Mouse (Mus musculus) heart, adult 8-10 months (tissue): Measurements from ENCODE around the gene Sct. TPM values are rescaled to one million over a fixed set of nuclear protein-coding genes. Genes with fewer than 3 reads are reported as not detected.

Experiments used
- DNase-seq: peaks from one replicate; pipeline ENCODE4 v3.0.0; 2022; ENCODE audit warnings: low spot score
- total RNA-seq, 4 experiments: library from RNA; stranded (reverse); gene quantifications; 2 replicates each; pipeline ENCODE4 v1.2.4; 2022

Gene Sct
- total RNA-seq, 4 experiments from 2014 or later: not detected

GRCm38 (mm10) chr7:141230570-141230969, 48.4 kb downstream of the Sct start:
- no peak for DNase-seq

GRCm38 (mm10) chr7:141229702-141230101, 49.2 kb downstream of the Sct start:
- DNase-seq: no peak

Other genes with a start within 250 kb of the Sct start
- not detected for gene B4galnt4, start 218.0 kb downstream of the Sct start, total RNA-seq
- under 1 TPM; 0.19 to 0.35 (median 0.27) TPM for gene Pkp3, start 200.9 kb downstream of the Sct start, total RNA-seq
- gene Sigirr, start 178.6 kb downstream of the Sct start, total RNA-seq: 1 to 10 TPM; 4.8 to 6.5 (median 5.6) TPM
- under 1 TPM in 3 of 4 experiments, not detected in 1; 0.08 to 0.41 (median 0.14) TPM for gene Ano9, start 161.3 kb downstream of the Sct start, total RNA-seq
- gene Ptdss2, start 156.8 kb downstream of the Sct start, total RNA-seq: 10 to 100 TPM; 28.0 to 35.8 (median 29.7) TPM
- gene Rnh1, start 106.3 kb downstream of the Sct start, total RNA-seq: 10 to 100 TPM; 71.3 to 75.2 (median 72.9) TPM
- 100 to 1,000 TPM in 1 of 4 experiments, 10 to 100 TPM in 3; 81.0 to 107 (median 87.7) TPM for gene Hras, start 85.1 kb downstream of the Sct start, total RNA-seq
- gene Lrrc56, start 85.0 kb downstream of the Sct start, total RNA-seq: 1 to 10 TPM; 1.8 to 3.4 (median 3.0) TPM
- not detected for gene Lmntd2, start 65.1 kb downstream of the Sct start, total RNA-seq
- gene Rassf7, start 63.3 kb downstream of the Sct start, total RNA-seq: under 1 TPM in 3 of 4 experiments, not detected in 1; 0.66 to 0.90 (median 0.73) TPM
- gene Phrf1, start 50.3 kb downstream of the Sct start, total RNA-seq: 10 to 100 TPM; 26.2 to 38.2 (median 31.9) TPM
- 1 to 10 TPM; 1.7 to 2.4 (median 2.1) TPM for gene Irf7, start 12.7 kb downstream of the Sct start, total RNA-seq
- not detected for gene Cdhr5, start 2.3 kb downstream of the Sct start, total RNA-seq
- gene Drd4, start 12.9 kb upstream of the Sct start, total RNA-seq: not detected
- gene Deaf1, start 48.6 kb upstream of the Sct start, total RNA-seq: 10 to 100 TPM; 10.8 to 14.7 (median 12.7) TPM
- gene Tmem80, start 48.6 kb upstream of the Sct start, total RNA-seq: 10 to 100 TPM; 13.7 to 16.6 (median 15.5) TPM
- 1 to 10 TPM; 3.7 to 5.0 (median 3.9) TPM for gene Eps8l2, start 59.7 kb upstream of the Sct start, total RNA-seq
- 100 to 1,000 TPM; 107 to 115 (median 110) TPM for gene Taldo1, start 113.1 kb upstream of the Sct start, total RNA-seq
- 10 to 100 TPM; 13.3 to 16.0 (median 14.8) TPM for gene Gatd1, start 135.0 kb upstream of the Sct start, total RNA-seq
- gene Cend1, start 150.4 kb upstream of the Sct start, total RNA-seq: 1 to 10 TPM in 3 of 4 experiments, under 1 TPM in 1; 0.78 to 1.7 (median 1.4) TPM
- 10 to 100 TPM; 44.3 to 76.1 (median 66.5) TPM for gene Slc25a22, start 158.8 kb upstream of the Sct start, total RNA-seq
- gene Pidd1, start 164.9 kb upstream of the Sct start, total RNA-seq: under 1 TPM; 0.32 to 0.62 (median 0.44) TPM
- gene Rplp2, start 168.2 kb upstream of the Sct start, total RNA-seq: 100 to 1,000 TPM; 796 to 941 (median 846) TPM
- 100 to 1,000 TPM; 419 to 549 (median 431) TPM for gene Pnpla2, start 176.1 kb upstream of the Sct start, total RNA-seq
- 10 to 100 TPM; 17.7 to 24.2 (median 19.1) TPM for gene Cracr2b, start 182.0 kb upstream of the Sct start, total RNA-seq
- 100 to 1,000 TPM; 331 to 351 (median 345) TPM for gene Cd151, start 188.3 kb upstream of the Sct start, total RNA-seq
- 10 to 100 TPM; 75.5 to 93.4 (median 84.3) TPM for gene Polr2l, start 196.0 kb upstream of the Sct start, total RNA-seq
- 10 to 100 TPM; 25.8 to 45.3 (median 42.8) TPM for gene Tspan4, start 196.1 kb upstream of the Sct start, total RNA-seq